8 mouse cellular contexts compared by ENCODE assay signal in genomic region chr15:8629317-8629831, GRCm38 (mm10).
DNase-seq lines count a peak whose midpoint lies in the region; ATAC-seq lines count a peak whose summit lies in the region.

No protein-coding gene starts in this region.

- H3K27ac ChIP-seq in hindbrain, embryonic 14.5 days = 0 out of 2 replicates have a peak overlapping the region, but pooled peaks have one; percentile 0
- H3K27ac ChIP-seq in lung, embryonic 16.5 days (ENCODE audit: low read length) = no peak overlapping the region

- peak overlapping the region; percentile 77 for H3K4me2 ChIP-seq in hindbrain, embryonic 14.5 days (replicated peaks)
- peak overlapping the region; percentile 62 for H3K4me2 ChIP-seq in lung, embryonic 16.5 days (ENCODE audit: low read depth, low read length)

- H3K4me3 ChIP-seq in hindbrain, embryonic 14.5 days (replicated peaks; ENCODE audit: low read length) = peak overlapping the region; percentile 34
- H3K4me3 ChIP-seq in lung, embryonic 16.5 days (ENCODE audit: low read length) = peak overlapping the region; percentile 40

- 1% methylated on average over 13 of the region's 13 CpGs for WGBS in hindbrain, embryonic 14.5 days
- under 1% methylated on average over 13 of the region's 13 CpGs for WGBS in lung, embryonic 16.5 days

- no peaks in the 10 kb centered on the region for H3K36me3 ChIP-seq in hindbrain, embryonic 14.5 days (replicated peaks; ENCODE audit: control insufficient read depth, insufficient read depth)
- H3K36me3 ChIP-seq in lung, embryonic 16.5 days (ENCODE audit: control insufficient read depth, insufficient read depth, low read length) = no peaks in the 10 kb centered on the region

- 0 out of 2 replicates have a peak, but pooled peaks cover 12% of the 10 kb centered on the region for H3K27me3 ChIP-seq in hindbrain, embryonic 14.5 days (ENCODE audit: control insufficient read depth, insufficient read depth, low read length)
- H3K27me3 ChIP-seq in lung, embryonic 16.5 days (ENCODE audit: control insufficient read depth, insufficient read depth, low read depth, low read length) = no peaks in the 10 kb centered on the region

- H3K4me1 ChIP-seq in hindbrain, embryonic 14.5 days (replicated peaks; ENCODE audit: control insufficient read depth, insufficient read depth, low read length) = peaks cover 9% of the 10 kb centered on the region; the same call in 1 of the 2 replicates
- H3K4me1 ChIP-seq in lung, embryonic 16.5 days (replicated peaks; ENCODE audit: control insufficient read depth, insufficient read depth, low read length) = peaks cover 5% of the 10 kb centered on the region

- peak; percentile 93 for ATAC-seq in hindbrain, embryonic 14.5 days (ENCODE audit: low FRiP score)
- peak; percentile 92 for ATAC-seq in lung, embryonic 16.5 days (ENCODE audit: low read depth)

- H3K9me3 ChIP-seq in hindbrain, embryonic 14.5 days (ENCODE audit: control insufficient read depth, low read length) = no peaks in the 10 kb centered on the region
- H3K9me3 ChIP-seq in lung, embryonic 16.5 days (ENCODE audit: control insufficient read depth, low read length) = no peaks in the 10 kb centered on the region

- peak; percentile 79 for DNase-seq in R1 (ENCODE audit: low read depth, low spot score)
- peak; percentile 90 to 91 for DNase-seq in cerebellum, postnatal 14 days
- peak; percentile 60 to 65 for DNase-seq in frontal cortex, postnatal 25 days (ENCODE audit: low spot score in 2 of 2)
- DNase-seq in hindbrain, embryonic 14.5 days (ENCODE audit: low spot score) = peak; percentile 83
- peak; percentile 82 to 85 for DNase-seq in layer of hippocampus, postnatal 14 days (ENCODE audit: low spot score in 2 of 2)
- peak; percentile 72 for DNase-seq in ovary, postnatal 36 days (ENCODE audit: low spot score)
- DNase-seq in urinary bladder, postnatal 36 days (ENCODE audit: low spot score in 2 of 2) = peak; percentile 63 to 70

- peak overlapping the region; percentile 54; the same call in 1 of the 2 replicates for H3K9ac ChIP-seq in hindbrain, embryonic 14.5 days
- peak overlapping the region; percentile 59; the same call in 1 of the 2 replicates for H3K9ac ChIP-seq in lung, embryonic 16.5 days (ENCODE audit: low read length)
